Mouse (Mus musculus) adrenal gland, adult 2 months (tissue): ENCODE results near the gene Rhbdl2. TPM values are rescaled to one million over a fixed set of nuclear protein-coding genes. Genes with fewer than 3 reads are reported as not detected.

Source experiments
- DNase-seq: peaks from one replicate; pipeline ENCODE4 v3.0.0; 2021
- long read RNA-seq: library from polyadenylated mRNA; stranded (forward); transcript quantifications from one replicate; pipeline ENCODE4 v2.0.0, GENCODE M21; 2021
- polyA plus RNA-seq: library from polyadenylated mRNA; depleted of rRNA; stranded (reverse); fragments of >200 nt; gene quantifications from 2 replicates; pipeline ENCODE4 v1.2.3, GENCODE M21; 2012; rRNA removed
- total RNA-seq, 2 experiments: library from RNA; stranded (reverse); gene quantifications; 2 replicates each; pipeline ENCODE4 v1.2.3; 2021

The Rhbdl2 gene
- total RNA-seq = 1 to 10 TPM in 1 of 2 experiments, under 1 TPM in 1; 0.63 to 1.3 TPM
- polyA plus RNA-seq = 0.35 and 0.48 TPM in 2 replicates
- long read RNA-seq, partial matches to known transcripts = 0 of 1 reads
- long read RNA-seq, other reads (novel, unspliced or antisense) = 0 of 1 reads

DNA sequence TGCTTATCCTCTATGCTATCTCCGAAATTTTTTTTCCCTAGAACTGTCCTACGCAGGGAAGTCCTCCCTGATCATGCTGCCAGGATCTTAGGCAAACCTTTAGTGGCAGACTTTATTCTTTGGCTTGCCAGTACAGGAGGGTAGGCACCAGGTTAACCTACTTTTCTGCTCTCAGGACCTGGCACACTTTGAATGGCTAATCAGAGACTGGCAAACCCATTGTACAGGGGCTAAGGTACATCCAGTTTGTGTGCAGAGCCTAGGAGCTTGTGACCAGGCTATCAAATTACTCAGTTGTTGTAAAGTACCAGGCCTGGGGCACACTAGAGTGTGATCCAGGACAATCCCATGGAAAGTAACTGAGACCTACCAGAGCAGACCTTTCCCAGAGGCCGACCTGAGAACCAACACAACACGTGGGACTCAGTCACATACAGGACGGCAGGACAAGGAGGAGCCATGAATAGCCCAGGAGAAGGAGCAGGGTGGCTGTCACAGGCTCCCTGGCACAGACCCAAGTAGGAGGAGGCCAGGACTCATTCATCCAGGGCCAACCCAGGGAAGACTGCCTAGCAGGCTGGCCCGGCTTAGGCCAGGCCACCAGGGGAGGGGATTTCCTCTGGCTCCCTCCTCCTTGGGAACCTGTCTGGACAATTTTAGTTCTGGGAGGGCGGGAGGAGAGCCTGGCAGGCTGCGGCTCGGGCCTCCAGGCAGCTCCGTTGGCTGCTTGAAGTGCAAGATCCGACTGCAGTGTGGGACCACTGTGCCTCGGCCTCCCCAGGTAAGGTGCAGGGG is at the start of gene Rhbdl2:
Gene Rhbdl2 (plus strand): TSS at position 684 of the 795 bp plus-strand sequence.
- peak; percentile 87 for DNase-seq

DNA sequence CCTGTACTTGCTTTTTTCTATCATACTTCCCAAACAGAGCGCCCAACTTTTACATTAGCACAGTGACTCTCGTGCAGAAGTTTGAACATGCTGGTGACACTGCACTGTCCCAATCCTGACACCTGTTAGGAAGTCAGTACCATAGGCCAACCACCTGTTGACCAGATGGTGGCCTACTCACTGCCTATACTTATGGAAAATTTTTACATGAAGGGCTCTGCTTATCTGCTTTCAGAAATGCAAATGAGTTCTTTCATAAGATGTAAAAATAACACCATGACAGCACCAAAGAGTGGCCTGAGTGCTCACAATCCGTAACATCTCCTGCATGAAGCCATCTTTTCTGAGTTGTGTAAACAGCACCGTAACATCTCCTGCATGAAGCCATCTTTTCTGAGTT is 49.0 kb upstream of the Rhbdl2 start:
- DNase-seq = no peak

DNA sequence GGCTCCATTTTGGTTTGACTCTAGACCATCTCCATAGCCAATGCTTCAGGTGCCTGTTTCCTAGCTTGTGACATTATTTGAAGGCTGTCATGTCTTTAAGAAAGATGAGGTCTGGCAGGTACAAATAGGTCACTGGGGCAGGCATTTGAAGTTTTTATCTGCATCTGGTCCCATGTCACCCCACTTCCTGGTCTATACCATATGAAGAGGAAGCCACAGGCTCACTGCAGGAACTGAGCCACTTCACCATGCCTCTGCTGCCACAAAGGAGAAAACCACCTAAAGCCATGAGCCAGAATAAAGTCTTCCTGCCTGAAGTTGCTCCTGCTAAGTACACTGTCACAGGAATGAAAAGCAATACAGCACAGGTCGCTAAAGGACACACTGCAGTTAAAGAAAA is 44.8 kb upstream of the Rhbdl2 start:
- DNase-seq = no peak

DNA sequence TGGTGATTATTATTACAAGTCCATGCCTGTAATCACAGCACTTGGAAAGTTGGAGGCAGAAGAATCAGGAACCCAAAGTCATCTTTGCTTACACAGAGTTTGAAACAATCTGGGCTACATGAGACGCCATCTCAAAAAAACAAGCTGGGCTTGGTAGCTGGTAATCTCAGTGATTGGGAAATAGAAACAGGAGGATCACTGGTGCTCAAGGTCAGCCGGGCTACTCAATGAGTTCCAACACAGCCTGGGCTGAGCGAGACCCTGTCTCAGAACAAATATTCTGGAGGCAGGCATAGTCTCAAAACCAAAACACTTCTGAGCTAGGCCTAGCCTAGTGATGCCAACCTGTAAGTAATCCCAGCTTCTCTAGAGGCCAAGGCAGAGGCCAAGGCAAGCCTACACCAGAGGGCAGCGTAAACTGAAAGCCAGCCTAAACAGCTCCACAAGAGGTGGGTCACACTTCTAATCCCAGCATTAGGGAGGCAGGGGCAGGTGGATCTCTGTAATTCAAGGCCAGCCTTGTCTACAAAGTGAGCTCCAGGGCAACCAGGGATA is 42.4 kb upstream of the Rhbdl2 start:
- peak; percentile 53 for DNase-seq

DNA sequence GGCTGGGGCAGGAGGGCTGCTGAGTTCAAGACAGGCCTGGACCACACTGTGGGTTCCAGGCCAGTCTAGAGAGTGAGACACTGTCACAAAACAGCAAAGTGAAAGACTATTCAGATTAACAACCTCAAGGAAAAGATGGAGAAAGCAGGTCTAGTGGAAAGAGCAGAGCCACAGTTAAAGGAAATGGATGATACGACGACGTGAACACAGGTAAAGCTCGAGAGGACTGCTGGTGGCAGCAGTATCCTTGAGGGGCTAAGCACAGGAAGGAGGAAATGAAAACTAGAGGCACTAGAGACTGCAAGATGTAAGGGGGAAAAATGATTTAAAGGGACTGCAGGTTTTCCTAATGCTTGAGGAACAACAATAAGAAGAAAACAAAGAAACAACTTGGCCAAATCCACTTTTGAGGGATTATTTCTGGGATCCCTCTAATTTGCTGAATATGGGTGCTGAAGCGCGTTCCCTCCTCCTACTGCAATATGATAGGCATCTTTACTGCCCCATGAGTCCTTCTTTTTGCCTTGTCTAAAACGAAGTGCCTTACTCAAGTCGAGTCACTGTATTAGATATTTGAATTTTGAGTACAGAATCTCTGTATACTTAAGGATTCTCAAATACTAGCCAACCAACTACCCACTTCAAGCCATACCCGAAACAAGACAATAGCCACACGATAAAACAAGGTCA is 38.8 kb upstream of the Rhbdl2 start:
- DNase-seq = no peak

DNA sequence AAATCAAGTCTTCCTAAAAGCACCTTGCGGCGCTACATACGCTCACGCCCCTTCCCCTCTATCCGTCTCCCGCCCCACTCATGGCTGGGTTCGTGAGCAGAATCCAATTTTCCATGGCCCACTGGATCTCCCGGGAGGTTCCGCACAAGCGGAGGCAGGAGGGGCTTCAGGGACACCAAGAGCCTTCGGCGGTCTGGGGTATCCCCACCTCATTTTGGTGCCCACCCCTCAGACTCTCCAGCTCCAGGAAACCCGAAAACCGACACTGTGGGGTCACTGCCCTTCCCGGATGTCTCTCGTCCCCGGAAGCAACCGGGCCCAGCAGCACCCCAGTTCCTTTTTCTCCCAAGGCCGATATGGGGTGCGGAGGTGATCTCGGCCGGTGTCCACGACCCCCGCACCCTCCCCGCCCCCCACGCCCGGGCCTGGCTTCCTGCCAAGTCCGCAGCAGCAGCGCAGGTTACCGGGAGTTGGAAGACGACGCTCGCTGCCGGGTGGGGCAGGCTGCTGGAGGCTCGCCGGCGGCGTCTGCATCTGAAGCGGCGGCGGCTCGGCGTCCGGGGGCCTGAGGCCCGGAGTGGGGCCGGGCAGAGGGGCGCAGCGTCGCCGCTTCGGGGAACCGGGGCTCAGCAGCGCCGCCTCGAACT is 38.1 kb upstream of the Rhbdl2 start:
- peak; percentile 57 for DNase-seq

DNA sequence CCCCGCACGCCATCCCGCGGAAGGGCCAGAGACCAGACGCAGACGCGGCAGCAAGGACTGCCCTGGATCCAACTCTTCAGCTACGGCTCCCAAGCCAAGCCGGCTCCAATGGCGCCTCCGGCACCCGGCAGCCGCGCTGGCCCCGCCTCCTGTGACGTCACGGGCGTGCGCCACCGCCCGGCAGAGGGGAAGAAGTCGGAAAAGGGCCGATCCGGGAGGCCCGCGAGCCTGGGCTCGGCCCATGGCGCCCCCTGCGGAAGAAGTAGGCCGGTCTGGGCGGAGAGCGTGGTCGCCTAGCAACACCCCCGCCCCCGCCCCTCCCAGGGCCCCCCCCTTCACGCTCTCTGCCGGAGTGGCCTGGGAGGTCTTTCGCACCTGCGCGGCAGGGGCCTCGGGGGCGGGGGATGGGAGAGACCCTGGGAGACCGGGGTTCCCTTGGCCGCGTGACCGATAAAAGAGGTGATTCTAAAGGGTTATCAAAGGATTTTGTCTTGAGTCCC is 37.5 kb upstream of the Rhbdl2 start, which contains the start of gene Akirin1:
Gene Akirin1 (minus strand): TSS at position 194 of the 500 bp plus-strand sequence.
- peak; percentile 99 for DNase-seq

DNA sequence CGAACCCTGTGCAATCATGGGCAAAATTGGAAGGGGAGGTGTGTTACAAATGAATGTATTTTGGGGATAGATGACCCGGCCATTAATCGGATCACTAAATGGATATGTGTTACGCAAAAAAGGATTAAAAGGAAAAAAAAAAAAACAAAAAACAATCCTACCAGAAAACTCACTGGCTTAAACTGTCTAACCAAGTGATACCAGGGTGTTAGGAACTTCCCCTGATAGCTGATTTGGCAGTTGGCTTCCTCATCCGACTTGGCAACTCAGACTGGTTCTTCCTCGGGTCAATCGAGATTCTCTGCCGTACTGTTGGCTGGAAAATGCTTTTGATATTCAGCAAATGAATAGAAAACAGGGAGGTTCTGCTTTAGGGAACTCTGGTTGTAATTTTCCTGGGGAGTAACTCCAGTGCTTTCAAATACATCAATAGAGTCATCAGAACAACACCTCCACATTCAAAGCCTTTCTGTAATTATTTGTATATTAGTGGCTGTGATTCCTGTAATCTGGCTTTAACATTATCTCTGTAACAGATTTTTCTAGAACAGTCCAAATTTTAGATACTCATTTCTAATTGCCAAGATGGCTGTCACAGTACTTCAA is 36.9 kb upstream of the Rhbdl2 start:
- peak; percentile 45 for DNase-seq

DNA sequence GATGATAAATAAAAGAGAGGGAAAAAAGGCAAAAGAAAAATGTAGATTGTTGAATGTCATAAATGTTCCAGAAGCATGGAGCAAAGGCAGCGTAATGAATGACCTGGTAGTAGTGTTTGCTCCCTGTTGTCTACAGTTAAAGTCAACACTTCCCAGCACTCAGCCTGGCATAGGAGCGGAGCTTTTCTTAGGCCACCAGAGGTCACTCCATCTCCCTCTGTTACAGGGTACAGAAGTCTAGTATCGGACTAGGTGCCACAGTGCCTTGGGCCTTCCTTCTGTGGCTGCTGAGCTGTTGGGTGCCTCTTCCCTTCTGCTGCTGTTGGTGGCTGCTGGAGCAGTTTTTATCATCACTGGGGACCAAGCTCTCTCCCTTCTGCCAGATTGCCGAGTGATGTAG is 29.4 kb upstream of the Rhbdl2 start:
- DNase-seq = peak; percentile 41

DNA sequence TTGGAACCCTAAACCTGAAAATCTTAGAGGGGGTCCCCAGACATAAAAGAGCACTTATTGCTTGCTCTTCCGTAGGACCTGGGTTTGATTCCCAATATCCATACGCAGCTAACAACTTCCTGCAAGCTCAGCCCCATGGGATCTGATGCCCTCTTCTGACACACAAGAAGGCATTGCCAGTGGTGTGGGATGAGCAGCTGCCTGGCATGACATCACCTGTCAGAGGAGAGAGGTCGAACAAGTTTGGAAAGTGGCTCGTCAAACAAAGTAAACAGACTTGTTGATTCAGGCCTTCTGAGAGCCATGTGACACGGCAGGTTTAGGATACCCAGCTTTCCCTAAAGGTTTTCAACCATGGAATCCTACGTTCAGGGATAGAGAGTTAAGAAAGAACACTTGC is 22.6 kb upstream of the Rhbdl2 start:
- no peak for DNase-seq

DNA sequence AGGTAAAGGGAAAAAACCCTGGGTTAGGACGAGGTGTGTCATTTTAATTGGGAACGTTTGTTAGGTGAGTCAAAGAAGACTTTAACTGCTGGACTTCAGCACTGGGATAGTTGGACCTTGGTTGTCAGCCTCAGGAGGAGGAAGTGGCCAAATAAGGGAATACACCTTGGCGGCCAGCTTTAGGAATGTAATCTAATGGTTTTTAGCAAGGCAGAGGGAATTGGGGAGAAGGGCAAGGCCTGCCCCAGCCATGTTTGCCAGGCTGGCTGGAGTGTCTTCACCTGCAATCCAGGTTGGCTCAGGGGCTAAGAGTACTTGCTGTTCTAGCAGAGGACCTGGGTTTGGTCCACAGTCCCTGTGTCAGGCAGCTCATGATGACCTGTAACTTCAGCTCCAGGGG is 19.9 kb upstream of the Rhbdl2 start:
- DNase-seq = no peak

DNA sequence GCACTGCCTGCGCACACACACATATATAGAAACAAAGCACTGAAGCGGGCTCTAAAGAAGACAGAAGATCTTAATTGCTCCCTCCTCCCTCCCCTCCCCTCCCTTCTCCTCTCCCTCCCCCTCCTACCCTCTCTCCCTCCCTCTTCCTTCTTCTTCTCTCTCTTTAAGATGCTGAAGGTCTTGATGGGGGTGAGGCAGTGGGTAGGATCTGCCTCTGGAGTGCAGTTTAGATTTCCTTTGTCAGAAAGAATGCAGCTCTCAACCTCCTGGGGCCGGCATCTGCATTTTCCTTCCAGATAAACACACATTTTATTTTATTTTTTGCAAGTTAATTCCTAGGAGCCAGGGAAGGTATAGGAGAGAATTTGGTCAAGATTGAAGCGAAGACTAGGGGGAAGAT is 19.4 kb upstream of the Rhbdl2 start:
- DNase-seq = no peak

DNA sequence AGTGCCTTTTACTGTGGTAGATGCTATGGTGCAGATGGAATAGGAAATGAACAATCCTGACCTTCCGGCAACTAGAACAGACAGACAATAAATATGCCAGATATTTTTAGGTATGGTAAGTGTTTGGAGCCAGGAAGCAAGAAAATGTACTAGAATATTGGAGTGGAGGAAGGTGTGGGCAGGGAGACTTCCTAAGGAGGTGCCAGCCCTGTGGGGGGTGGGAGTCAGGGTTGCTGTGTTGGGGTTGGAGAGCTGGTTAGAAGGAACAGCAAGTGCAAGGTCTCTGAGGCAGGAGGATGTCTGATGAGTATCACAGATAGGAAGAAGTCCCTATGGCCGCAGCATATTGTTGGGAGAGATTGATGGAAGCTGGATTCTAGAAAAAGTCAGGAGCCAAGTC is 5.0 kb downstream of the Rhbdl2 start:
- peak; percentile 18 for DNase-seq

DNA sequence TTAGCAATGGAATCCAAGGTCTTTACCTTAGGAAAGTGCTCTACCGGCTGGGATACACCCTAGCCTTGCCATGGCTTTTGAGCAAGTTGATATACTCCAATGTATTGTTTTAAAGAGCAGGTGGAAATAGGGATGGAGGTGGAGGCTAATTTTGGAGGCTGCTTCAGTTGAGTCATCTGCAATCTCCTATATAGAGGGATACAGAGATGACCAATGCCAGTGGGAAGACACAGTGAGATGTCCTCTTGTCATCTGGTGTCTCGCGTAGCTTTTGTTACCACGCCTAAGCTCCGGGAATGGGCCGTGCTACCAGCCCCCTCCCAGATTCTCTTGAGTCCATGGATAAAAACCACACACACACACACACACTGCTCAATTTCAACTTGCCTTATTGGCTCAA is 5.5 kb downstream of the Rhbdl2 start:
- no peak for DNase-seq

DNA sequence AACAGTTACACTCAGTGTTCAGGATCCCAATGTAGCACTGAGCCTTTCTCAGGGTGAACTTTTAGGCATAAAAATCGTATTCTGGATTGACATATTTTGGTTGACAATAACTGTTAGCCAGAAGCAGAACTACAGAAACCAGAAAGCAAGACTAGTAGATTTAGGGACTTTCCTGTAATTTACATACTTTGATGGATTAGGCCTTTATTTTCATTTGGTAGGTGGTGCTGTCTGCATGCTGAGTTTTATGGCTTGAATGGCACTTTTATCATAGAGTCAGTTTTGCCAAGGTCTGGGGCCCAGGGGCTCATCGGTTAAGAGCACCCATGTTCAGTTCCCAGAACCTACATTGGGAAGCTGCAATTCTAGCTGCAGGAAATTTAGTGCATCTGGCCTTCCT is 7.4 kb downstream of the Rhbdl2 start:
- no peak for DNase-seq

DNA sequence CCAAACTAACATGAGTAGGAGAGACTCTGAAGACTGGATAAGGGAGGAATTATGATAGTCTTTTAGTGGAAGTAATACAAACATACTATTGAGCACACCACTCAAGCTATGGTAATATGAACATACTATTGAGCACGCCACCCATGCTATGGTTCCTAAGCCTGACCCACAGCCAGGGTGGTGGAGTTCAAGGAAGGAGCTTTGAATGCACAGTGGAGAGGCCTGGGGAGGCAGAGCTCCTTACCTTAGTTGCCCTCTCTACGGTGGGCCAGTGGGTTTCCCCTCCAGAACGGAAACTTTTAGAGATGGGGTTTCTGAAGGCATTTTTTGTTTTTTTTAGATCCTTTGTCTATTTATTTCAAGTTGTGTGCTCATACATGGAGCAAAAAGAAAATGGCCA is 9.7 kb downstream of the Rhbdl2 start:
- no peak for DNase-seq

DNA sequence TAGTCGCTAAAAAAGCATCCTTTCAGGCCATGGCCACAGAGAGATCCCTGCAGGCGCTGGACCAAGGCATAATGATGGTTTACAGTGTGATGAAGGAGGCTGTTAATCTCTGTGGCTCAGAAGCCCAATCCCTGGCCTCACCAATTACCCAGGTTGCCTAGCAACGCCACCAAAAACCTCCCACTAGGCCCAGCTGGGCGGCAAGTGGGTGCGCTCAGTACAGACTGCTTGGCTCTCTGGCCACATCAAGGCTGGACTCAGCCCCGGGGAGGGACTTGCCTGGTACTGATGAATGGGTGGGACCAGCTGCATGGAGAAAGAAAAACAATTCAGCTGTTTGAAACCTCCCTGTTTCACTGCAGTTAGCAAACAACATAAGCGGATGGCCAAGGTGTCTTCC is 10.2 kb downstream of the Rhbdl2 start:
- DNase-seq = no peak

DNA sequence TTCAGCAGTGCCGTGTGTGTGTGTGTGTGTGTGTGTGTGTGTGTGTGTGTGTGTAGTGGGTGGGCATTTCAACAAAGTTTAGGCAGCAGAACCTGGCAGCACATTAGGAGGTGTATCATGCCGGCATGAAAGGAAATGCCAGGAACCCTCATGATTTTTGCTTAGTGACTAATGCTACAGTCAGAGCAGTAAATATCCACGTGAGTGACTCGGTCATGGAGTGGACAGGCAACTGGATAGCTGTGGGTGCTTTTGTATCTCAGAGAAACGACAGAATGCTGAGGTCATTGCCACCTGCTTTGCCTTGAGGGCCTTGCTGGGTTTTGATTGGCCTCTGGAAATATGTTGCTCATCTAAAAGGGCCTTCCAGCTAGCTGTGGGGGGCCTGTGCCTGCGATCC is 16.0 kb downstream of the Rhbdl2 start:
- DNase-seq = peak; percentile 69

DNA sequence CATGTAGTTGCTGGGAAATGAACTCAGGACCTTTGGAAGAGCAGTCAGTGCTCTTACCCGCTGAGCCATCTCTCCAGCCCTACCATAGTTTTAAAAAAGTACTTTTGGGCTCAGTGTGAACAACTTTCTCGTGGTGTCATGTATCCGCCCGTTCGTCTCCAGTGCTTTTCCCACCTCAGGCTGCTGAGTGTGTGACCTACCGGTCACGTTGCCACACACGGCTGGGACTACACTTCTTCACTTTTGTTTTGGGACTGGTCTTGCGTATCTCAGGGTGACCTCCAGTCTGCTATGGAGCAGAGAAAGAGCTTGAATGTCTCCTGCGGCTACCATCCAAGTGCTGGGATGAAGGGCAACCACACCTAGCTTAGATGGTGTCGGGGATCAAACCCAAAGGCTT is 20.6 kb downstream of the Rhbdl2 start:
- no peak for DNase-seq

DNA sequence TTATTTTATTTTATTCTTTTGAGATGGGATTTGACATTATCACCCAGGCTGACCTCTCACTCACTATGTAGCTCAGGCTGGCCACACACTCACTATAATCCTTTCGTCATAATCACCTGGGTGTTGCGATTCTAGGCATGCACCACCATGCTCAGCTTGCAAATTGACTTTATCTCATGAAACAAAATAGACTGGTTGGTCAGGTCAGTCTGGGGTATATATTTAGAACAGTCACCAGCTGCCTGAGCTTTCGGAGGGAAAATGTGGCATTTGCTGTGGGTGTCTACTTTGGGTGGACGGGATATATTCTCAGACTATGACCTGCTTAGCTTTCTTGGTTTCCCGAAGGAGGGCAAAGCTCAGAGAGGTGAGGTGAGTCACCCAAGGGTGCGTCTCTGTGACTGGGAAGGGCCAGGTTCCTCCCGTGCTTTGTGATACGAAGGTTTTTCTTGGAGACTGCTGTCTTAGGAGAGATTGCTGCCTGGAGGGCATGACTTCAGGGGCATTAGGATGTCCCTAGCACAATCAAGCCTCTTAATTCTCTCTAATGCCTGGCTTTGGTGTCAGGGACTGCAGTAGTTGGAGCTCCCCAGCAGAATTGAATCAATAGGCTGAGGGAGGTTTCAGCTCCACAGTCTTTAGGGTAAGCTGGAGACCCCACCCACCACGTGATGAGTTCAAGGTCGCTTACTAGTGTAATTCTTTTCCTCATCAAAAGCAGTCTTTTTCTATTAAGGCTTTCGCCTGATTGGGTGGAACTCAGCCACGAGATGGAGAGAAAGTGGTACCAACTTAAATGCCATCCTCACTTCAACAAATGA is 23.0 kb downstream of the Rhbdl2 start:
- DNase-seq = no peak

DNA sequence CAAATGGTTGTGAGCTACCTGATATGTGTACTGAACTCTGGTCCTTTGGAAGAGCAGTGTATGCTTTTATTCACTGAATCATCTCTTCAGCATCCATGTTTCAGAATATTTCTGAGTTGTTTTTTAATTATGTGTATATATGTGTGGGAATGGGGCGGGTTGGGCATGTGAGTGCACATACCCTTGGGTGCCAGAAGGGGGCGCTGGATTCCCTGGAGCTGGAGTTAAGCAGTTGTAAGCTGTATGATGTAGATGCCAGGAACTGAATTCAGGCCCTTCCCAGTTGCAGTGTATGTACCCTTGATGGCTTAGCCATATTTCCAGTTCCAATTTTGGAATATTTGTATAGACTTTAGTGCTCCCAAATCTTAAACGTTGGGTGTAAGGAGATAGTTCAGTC is 24.9 kb downstream of the Rhbdl2 start:
- DNase-seq = no peak
